Mouse (Mus musculus) megakaryocyte, embryonic 14.5 days (primary cell): ENCODE data around the gene Adk.

Experiments
- FLI1 ChIP-seq: IDR thresholded peaks from 2 replicates; pipeline ENCODE4 v1.6.1; 2012; ENCODE audit warnings: low read length, inconsistent platforms, mixed read lengths
- GATA1 ChIP-seq: IDR thresholded peaks from 3 replicates; pipeline ENCODE4 v1.6.1; 2012; ENCODE audit warnings: mixed read lengths, low read length, inconsistent platforms, borderline replicate concordance

GRCm38 (mm10) chr14:21053151-21053550 lies 777 bp downstream of the Adk start:
- TF ChIP-seq FLI1 (no peak), GATA1 (no peak)
